Mouse (Mus musculus): ENCODE measurements around the gene C1ql2.

- TF ChIP-seq CTCF (IDR thresholded peaks at IDR 0.05) (peak; percentile 38), EP300 (IDR thresholded peaks at IDR 0.05) (no peak)
These were observed 27.8 kb downstream of the C1ql2 start for GRCm38 (mm10) chr1:120368138-120368537.
